Comparison of ENCODE assay signal across 8 mouse cellular contexts in the genomic region with DNA sequence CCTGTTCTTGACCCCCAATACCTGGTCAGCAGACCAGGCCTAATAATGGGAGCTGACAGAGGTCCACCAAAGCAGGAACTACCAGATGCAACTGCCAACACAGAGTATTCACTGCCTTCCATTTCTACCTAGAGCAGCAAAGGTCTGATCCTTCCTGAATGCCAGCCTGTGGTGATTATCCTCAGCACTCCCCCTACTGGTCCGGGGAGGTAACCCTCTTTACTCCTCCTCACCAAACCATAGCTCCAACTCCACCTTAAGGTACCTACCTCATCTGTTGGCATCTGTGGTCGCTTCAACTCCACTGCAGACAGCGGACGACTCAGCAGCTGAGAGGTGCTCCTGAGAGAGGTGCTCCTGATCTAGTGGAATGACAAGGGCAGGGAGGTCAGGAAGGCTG. TPM values are rescaled to one million over a fixed set of nuclear protein-coding genes. Genes with fewer than 3 reads are reported as not detected.
DNase-seq lines count a peak whose midpoint lies in the region; ATAC-seq and TF ChIP-seq lines count a peak whose summit lies in the region.

No protein-coding gene starts in this region.

- peaks cover 69% of the 10 kb centered on the region for H3K36me3 ChIP-seq in forebrain, embryonic 14.5 days (ENCODE audit: control insufficient read depth, insufficient read depth, low read length)
- H3K36me3 ChIP-seq in forebrain, embryonic 12.5 days (replicated peaks), result peaks cover 73% of the 10 kb centered on the region
- peaks cover 16% of the 10 kb centered on the region for H3K36me3 ChIP-seq in intestine, embryonic 16.5 days (ENCODE audit: control insufficient read depth, insufficient read depth, low read length)
- H3K36me3 ChIP-seq in lung, embryonic 16.5 days (ENCODE audit: control insufficient read depth, insufficient read depth, low read length), result peaks cover 35% of the 10 kb centered on the region

- no peaks in the 10 kb centered on the region for H3K27me3 ChIP-seq in forebrain, embryonic 14.5 days (replicated peaks; ENCODE audit: control insufficient read depth, insufficient read depth, low read length)
- no peaks in the 10 kb centered on the region for H3K27me3 ChIP-seq in forebrain, embryonic 12.5 days
- H3K27me3 ChIP-seq in intestine, embryonic 16.5 days (replicated peaks; ENCODE audit: control insufficient read depth, insufficient read depth, low read length), result no peaks in the 10 kb centered on the region
- H3K27me3 ChIP-seq in lung, embryonic 16.5 days (ENCODE audit: control insufficient read depth, insufficient read depth, low read depth, low read length), result no peaks in the 10 kb centered on the region

- ATAC-seq in forebrain, embryonic 14.5 days, result peak; percentile 58; the same call in 1 of the 2 replicates
- no peak for ATAC-seq in forebrain, embryonic 12.5 days (ENCODE audit: low FRiP score)
- peak; percentile 87 for ATAC-seq in CD4-positive, CD25-positive, alpha-beta regulatory T cell, adult 4 months
- ATAC-seq in erythroid progenitor cell, adult 5-6 weeks (replicated peaks; ENCODE audit: low FRiP score, poor library complexity, severe bottlenecking), result peak; percentile 71
- peak; percentile 42; the same call in 1 of the 2 replicates for ATAC-seq in intestine, embryonic 16.5 days
- peak; percentile 51 for ATAC-seq in lung, embryonic 16.5 days (ENCODE audit: low read depth)

- H3K4me1 ChIP-seq in forebrain, embryonic 14.5 days (ENCODE audit: control insufficient read depth, insufficient read depth, low read length), result peaks cover 9% of the 10 kb centered on the region; the same call in 1 of the 2 replicates
- H3K4me1 ChIP-seq in forebrain, embryonic 12.5 days, result peaks cover 11% of the 10 kb centered on the region
- H3K4me1 ChIP-seq in bone marrow macrophage, adult 2 months (ENCODE audit: control insufficient read depth, insufficient read depth, low read length), result peaks cover 6% of the 10 kb centered on the region
- peaks cover 7% of the 10 kb centered on the region for H3K4me1 ChIP-seq in intestine, embryonic 16.5 days (ENCODE audit: control insufficient read depth, insufficient read depth, low read length)
- H3K4me1 ChIP-seq in lung, embryonic 16.5 days (replicated peaks; ENCODE audit: control insufficient read depth, insufficient read depth, low read length), result peaks cover 9% of the 10 kb centered on the region

- no peak overlapping the region for H3K4me2 ChIP-seq in forebrain, embryonic 14.5 days (ENCODE audit: low read length)
- H3K4me2 ChIP-seq in forebrain, embryonic 12.5 days, result no peak overlapping the region
- H3K4me2 ChIP-seq in intestine, embryonic 16.5 days (ENCODE audit: low read depth, low read length), result no peak overlapping the region
- H3K4me2 ChIP-seq in lung, embryonic 16.5 days (ENCODE audit: low read depth, low read length), result no peak overlapping the region

- no peak overlapping the region for H3K27ac ChIP-seq in forebrain, embryonic 14.5 days (ENCODE audit: low read depth, low read length)
- H3K27ac ChIP-seq in forebrain, embryonic 12.5 days, result no peak overlapping the region
- H3K27ac ChIP-seq in bone marrow macrophage, adult 2 months (ENCODE audit: insufficient read depth, low read depth, low read length), result no peak overlapping the region
- no peak overlapping the region for H3K27ac ChIP-seq in intestine, embryonic 16.5 days (ENCODE audit: low read length)
- H3K27ac ChIP-seq in lung, embryonic 16.5 days (ENCODE audit: low read length), result no peak overlapping the region

- H3K4me3 ChIP-seq in forebrain, embryonic 14.5 days (ENCODE audit: low read depth, low read length), result no peak overlapping the region
- H3K4me3 ChIP-seq in forebrain, embryonic 12.5 days (replicated peaks), result no peak overlapping the region
- H3K4me3 ChIP-seq in bone marrow macrophage, adult 2 months (ENCODE audit: insufficient read depth, low read length), result no peak overlapping the region
- no peak overlapping the region for H3K4me3 ChIP-seq in intestine, embryonic 16.5 days (ENCODE audit: low read length)
- no peak overlapping the region for H3K4me3 ChIP-seq in lung, embryonic 16.5 days (ENCODE audit: low read length)

- TF ChIP-seq CTCF in bone marrow macrophage, adult 2 months (IDR thresholded peaks at IDR 0.05; ENCODE audit: low read depth, low read length), result peak; percentile 60

- H3K9me3 ChIP-seq in forebrain, embryonic 14.5 days (replicated peaks; ENCODE audit: control insufficient read depth, low read length), result no peaks in the 10 kb centered on the region
- no peaks in the 10 kb centered on the region for H3K9me3 ChIP-seq in forebrain, embryonic 12.5 days
- H3K9me3 ChIP-seq in intestine, embryonic 16.5 days (ENCODE audit: control insufficient read depth, low read length), result no peaks in the 10 kb centered on the region
- no peaks in the 10 kb centered on the region for H3K9me3 ChIP-seq in lung, embryonic 16.5 days (ENCODE audit: control insufficient read depth, low read length)

- no peak overlapping the region for H3K9ac ChIP-seq in forebrain, embryonic 14.5 days (ENCODE audit: low read length)
- H3K9ac ChIP-seq in forebrain, embryonic 12.5 days, result no peak overlapping the region
- no peak overlapping the region for H3K9ac ChIP-seq in intestine, embryonic 16.5 days (ENCODE audit: low read depth, low read length)
- H3K9ac ChIP-seq in lung, embryonic 16.5 days (ENCODE audit: low read length), result no peak overlapping the region

- no peak for TF ChIP-seq POLR2A in bone marrow macrophage, adult 2 months (IDR thresholded peaks at IDR 0.05; ENCODE audit: borderline replicate concordance, low read depth, low read length)

- DNase-seq in forebrain, embryonic 14.5 days (ENCODE audit: low spot score), result peak; percentile 59
- peak; percentile 27 for DNase-seq in spleen, adult 12 weeks (ENCODE audit: low spot score)

- 49% methylated on average over 4 of the region's 4 CpGs for WGBS in forebrain, embryonic 14.5 days
- 59% methylated on average over 4 of the region's 4 CpGs for WGBS in forebrain, embryonic 12.5 days
- 48% methylated on average over 4 of the region's 4 CpGs for WGBS in intestine, embryonic 16.5 days
- WGBS in lung, embryonic 16.5 days, result 42% methylated on average over 4 of the region's 4 CpGs

RNA-seq across cellular contexts. Expression of a gene that starts 6.7 kb away (rescaled TPM):
- 62.4 and 88.3 TPM in 2 replicates for polyA plus RNA-seq in forebrain, embryonic 14.5 days (2014; fragmentation: Nextera tagmentation; extraction: Ambion mirVana)
- 67.4 and 67.5 TPM in 2 replicates for polyA plus RNA-seq in forebrain, embryonic 12.5 days (2016; fragmentation: Nextera tagmentation; extraction: Ambion mirVana)
- 10 to 100 TPM; 59.6 to 89.5 TPM for polyA plus RNA-seq in CD4-positive, CD25-positive, alpha-beta regulatory T cell, adult 4 months (2017; shearing (Covaris generic))
- polyA plus RNA-seq in bone marrow macrophage, adult 2 months (2012; ENCODE audit: insufficient read depth, insufficient read length, missing spikeins), result 134 and 175 TPM in 2 replicates
- total RNA-seq in erythroid progenitor cell, adult 5-6 weeks (2015; ENCODE audit: low replicate concordance), result 10.5 and 17.7 TPM in 2 replicates
- total RNA-seq in erythroid progenitor cell, adult 5-6 weeks (2017; ENCODE audit: low replicate concordance), result 19.1 and 31.2 TPM in 2 replicates
- 55.5 and 77.3 TPM in 2 replicates for polyA plus RNA-seq in intestine, embryonic 16.5 days (2015; fragmentation: Nextera tagmentation; extraction: Ambion mirVana)
- polyA plus RNA-seq in lung, embryonic 16.5 days (2015; fragmentation: Nextera tagmentation; extraction: Ambion mirVana), result 73.6 and 76.2 TPM in 2 replicates

RNA-seq across cellular contexts. Expression of a gene that starts 40.2 kb away (rescaled TPM):
- polyA plus RNA-seq in forebrain, embryonic 14.5 days (2014; fragmentation: Nextera tagmentation; extraction: Ambion mirVana), result 12.6 and 15.4 TPM in 2 replicates
- 21.6 and 22.7 TPM in 2 replicates for polyA plus RNA-seq in forebrain, embryonic 12.5 days (2016; fragmentation: Nextera tagmentation; extraction: Ambion mirVana)
- polyA plus RNA-seq in CD4-positive, CD25-positive, alpha-beta regulatory T cell, adult 4 months (2017; shearing (Covaris generic)), result 10 to 100 TPM; 41.4 to 42.2 TPM
- polyA plus RNA-seq in bone marrow macrophage, adult 2 months (2012; ENCODE audit: insufficient read depth, insufficient read length, missing spikeins), result 95.4 and 102 TPM in 2 replicates
- total RNA-seq in erythroid progenitor cell, adult 5-6 weeks (2015; ENCODE audit: low replicate concordance), result 55.5 and 93.1 TPM in 2 replicates
- 16.9 and 19.4 TPM in 2 replicates for total RNA-seq in erythroid progenitor cell, adult 5-6 weeks (2017; ENCODE audit: low replicate concordance)
- polyA plus RNA-seq in intestine, embryonic 16.5 days (2015; fragmentation: Nextera tagmentation; extraction: Ambion mirVana), result 21.9 and 22.5 TPM in 2 replicates
- polyA plus RNA-seq in lung, embryonic 16.5 days (2015; fragmentation: Nextera tagmentation; extraction: Ambion mirVana), result 43.5 and 50.0 TPM in 2 replicates

RNA-seq across cellular contexts. Expression of a gene that starts 40.6 kb away (rescaled TPM):
- not detected in 2 replicates for polyA plus RNA-seq in forebrain, embryonic 14.5 days (2014; fragmentation: Nextera tagmentation; extraction: Ambion mirVana)
- 0.40 TPM in 1 of 2 replicates, not detected in the other for polyA plus RNA-seq in forebrain, embryonic 12.5 days (2016; fragmentation: Nextera tagmentation; extraction: Ambion mirVana)
- polyA plus RNA-seq in CD4-positive, CD25-positive, alpha-beta regulatory T cell, adult 4 months (2017; shearing (Covaris generic)), result 1 to 10 TPM in 1 of 2 experiments, not detected in 1; 1.5 TPM
- not detected in 2 replicates for polyA plus RNA-seq in bone marrow macrophage, adult 2 months (2012; ENCODE audit: insufficient read depth, insufficient read length, missing spikeins)
- total RNA-seq in erythroid progenitor cell, adult 5-6 weeks (2015; ENCODE audit: low replicate concordance), result not detected in 2 replicates
- total RNA-seq in erythroid progenitor cell, adult 5-6 weeks (2017; ENCODE audit: low replicate concordance), result not detected in 2 replicates
- not detected in 2 replicates for polyA plus RNA-seq in intestine, embryonic 16.5 days (2015; fragmentation: Nextera tagmentation; extraction: Ambion mirVana)
- not detected in 2 replicates for polyA plus RNA-seq in lung, embryonic 16.5 days (2015; fragmentation: Nextera tagmentation; extraction: Ambion mirVana)

RNA-seq across cellular contexts. Expression of a gene that starts 56.5 kb away (rescaled TPM):
- 48.2 and 61.2 TPM in 2 replicates for polyA plus RNA-seq in forebrain, embryonic 14.5 days (2014; fragmentation: Nextera tagmentation; extraction: Ambion mirVana)
- 38.8 and 42.7 TPM in 2 replicates for polyA plus RNA-seq in forebrain, embryonic 12.5 days (2016; fragmentation: Nextera tagmentation; extraction: Ambion mirVana)
- polyA plus RNA-seq in CD4-positive, CD25-positive, alpha-beta regulatory T cell, adult 4 months (2017; shearing (Covaris generic)), result 10 to 100 TPM; 37.8 to 60.1 TPM
- 71.0 and 72.9 TPM in 2 replicates for polyA plus RNA-seq in bone marrow macrophage, adult 2 months (2012; ENCODE audit: insufficient read depth, insufficient read length, missing spikeins)
- 17.6 and 21.6 TPM in 2 replicates for total RNA-seq in erythroid progenitor cell, adult 5-6 weeks (2015; ENCODE audit: low replicate concordance)
- 34.1 and 40.8 TPM in 2 replicates for total RNA-seq in erythroid progenitor cell, adult 5-6 weeks (2017; ENCODE audit: low replicate concordance)
- 26.5 and 27.0 TPM in 2 replicates for polyA plus RNA-seq in intestine, embryonic 16.5 days (2015; fragmentation: Nextera tagmentation; extraction: Ambion mirVana)
- polyA plus RNA-seq in lung, embryonic 16.5 days (2015; fragmentation: Nextera tagmentation; extraction: Ambion mirVana), result 61.7 and 68.5 TPM in 2 replicates
